Mouse (Mus musculus) granulocyte monocyte progenitor cell, adult 5-6 weeks (primary cell): Measurements from ENCODE around the gene Mettl18. TPM values are rescaled to one million over a fixed set of nuclear protein-coding genes. Genes with fewer than 3 reads are reported as not detected.

Experiments
- ATAC-seq: replicated peaks from 2 replicates; pipeline ENCODE4 v1.8.0; 2016; ENCODE audit warnings: mild to moderate bottlenecking, moderate TSS enrichment, inconsistent platforms; ENCODE audit not compliant: poor library complexity, severe bottlenecking
- total RNA-seq, 2 experiments: library from RNA; stranded (forward) in 1 of 2; stranded (reverse) in 1 of 2; fragments of 200-712, 200-1000 nt in 1 of 2; fragments of >200 nt in 1 of 2; fragmentation: Nextera tagmentation in 1 of 2; gene quantifications; 2 replicates each; pipeline ENCODE4 v1.2.3; 2014 to 2017

Gene Mettl18
- total RNA-seq, 2 experiments from 2014 or later, result 6.7 to 13.4 TPM

GRCm38 (mm10) chr1:164040385-164041135 lies 45.9 kb downstream of the Mettl18 start:
- ATAC-seq, result no peak

GRCm38 (mm10) chr1:164043549-164043948 lies 48.9 kb downstream of the Mettl18 start:
- no peak for ATAC-seq

Other genes starting within 250 kb of the Mettl18 start
- 7.5 and 10.3 TPM in 2 replicates for gene Kifap3, start 215.3 kb upstream of the Mettl18 start, total RNA-seq (2014; fragmentation: Nextera tagmentation)
- 11.1 and 13.8 TPM in 2 replicates for gene Kifap3, start 215.3 kb upstream of the Mettl18 start, total RNA-seq (2017)
- 30.0 and 38.8 TPM in 2 replicates for gene Scyl3, start 65.8 kb upstream of the Mettl18 start, total RNA-seq (2014; fragmentation: Nextera tagmentation)
- 13.9 and 18.9 TPM in 2 replicates for gene Scyl3, start 65.8 kb upstream of the Mettl18 start, total RNA-seq (2017)
- gene BC055324, start 93 bp upstream of the Mettl18 start, total RNA-seq (2014; fragmentation: Nextera tagmentation), result 14.0 and 15.0 TPM in 2 replicates
- 20.6 and 28.5 TPM in 2 replicates for gene BC055324, start 93 bp upstream of the Mettl18 start, total RNA-seq (2017)
- gene Sele, start 53.3 kb downstream of the Mettl18 start, total RNA-seq (2014; fragmentation: Nextera tagmentation), result not detected in 2 replicates
- gene Sele, start 53.3 kb downstream of the Mettl18 start, total RNA-seq (2017), result 0.05 TPM in 1 of 2 replicates, not detected in the other
- 242 and 318 TPM in 2 replicates for gene Sell, start 67.1 kb downstream of the Mettl18 start, total RNA-seq (2014; fragmentation: Nextera tagmentation)
- gene Sell, start 67.1 kb downstream of the Mettl18 start, total RNA-seq (2017), result 272 and 305 TPM in 2 replicates
- gene Selp, start 120.4 kb downstream of the Mettl18 start, total RNA-seq (2014; fragmentation: Nextera tagmentation), result 2.2 and 3.7 TPM in 2 replicates
- gene Selp, start 120.4 kb downstream of the Mettl18 start, total RNA-seq (2017), result 0.60 and 1.5 TPM in 2 replicates
- 1.5 and 3.4 TPM in 2 replicates for gene F5, start 156.9 kb downstream of the Mettl18 start, total RNA-seq (2014; fragmentation: Nextera tagmentation)
- 3.1 and 3.8 TPM in 2 replicates for gene F5, start 156.9 kb downstream of the Mettl18 start, total RNA-seq (2017)